Mouse (Mus musculus): ENCODE measurements around the gene Lrch3.
A peak's percentile ranks its signal among the peaks of the same experiment; 100 is the strongest.

DNA sequence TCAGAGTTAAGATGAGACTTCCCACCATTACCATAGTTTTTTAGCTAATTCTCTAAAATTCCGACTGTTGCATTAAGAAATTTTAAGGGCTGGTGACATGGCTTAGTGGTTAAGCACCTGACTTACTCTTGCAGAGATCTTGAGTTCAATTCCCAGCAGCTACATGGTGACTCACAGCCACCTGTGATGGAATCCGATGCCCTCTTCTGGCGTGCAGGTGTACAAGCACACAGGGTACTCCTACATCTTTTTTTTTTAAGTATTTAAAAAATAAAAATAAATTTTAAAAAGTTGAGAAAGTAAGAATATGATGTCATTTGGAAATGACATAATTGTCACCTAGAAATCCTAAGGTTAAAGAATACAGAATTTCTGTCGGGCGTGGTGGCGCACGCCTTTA, 25.9 kb upstream of the Lrch3 start:
- TF ChIP-seq CTCF (IDR thresholded peaks at IDR 0.05; ENCODE audit: low read depth, low read length) (peak; percentile 51), POLR2A (IDR thresholded peaks at IDR 0.05; ENCODE audit: insufficient read depth, low read length) (no peak)
